Mouse (Mus musculus) ES-Bruce4 (cell line): ENCODE data around the gene Cacna2d2. TPM values are rescaled to one million over a fixed set of nuclear protein-coding genes. Genes with fewer than 3 reads are reported as not detected.

Source experiments
- H3K27ac ChIP-seq: 2 replicates; pipeline ENCODE4 v1.5.1; 2012; ENCODE audit warnings: low read length, inconsistent platforms; ENCODE audit not compliant: insufficient read depth
- H3K27me3 ChIP-seq: 2 replicates; pipeline ENCODE4 v1.6.1; 2012; ENCODE audit warnings: mild to moderate bottlenecking, low read length, inconsistent platforms; ENCODE audit not compliant: control insufficient read depth, poor library complexity, insufficient read depth, severe bottlenecking
- H3K36me3 ChIP-seq: 2 replicates; pipeline ENCODE4 v1.6.1; 2012; ENCODE audit warnings: inconsistent platforms, mild to moderate bottlenecking, low read length, moderate library complexity; ENCODE audit not compliant: control insufficient read depth, poor library complexity, insufficient read depth, severe bottlenecking
- H3K4me1 ChIP-seq: one replicate; pipeline ENCODE4 v1.8.1; 2011; ENCODE audit warnings: low read length; ENCODE audit not compliant: control insufficient read depth, insufficient read depth
- H3K4me3 ChIP-seq: 2 replicates; pipeline ENCODE4 v1.5.1; 2011; ENCODE audit warnings: low read depth, mild to moderate bottlenecking, low read length
- H3K9ac ChIP-seq: 2 replicates; pipeline ENCODE4 v1.6.1; 2012; ENCODE audit warnings: low read depth, mild to moderate bottlenecking, inconsistent platforms; ENCODE audit not compliant: poor library complexity, severe bottlenecking
- H3K9me3 ChIP-seq: replicated peaks from 2 replicates; pipeline ENCODE4 v1.6.1; 2012; ENCODE audit warnings: mild to moderate bottlenecking, low read length, inconsistent platforms; ENCODE audit not compliant: control insufficient read depth, poor library complexity, insufficient read depth, severe bottlenecking
- CTCF ChIP-seq: IDR thresholded peaks from one replicate; pipeline ENCODE4 v1.8.1; 2011; ENCODE audit warnings: low read depth, low read length
- EP300 ChIP-seq: IDR thresholded peaks from 2 replicates; pipeline ENCODE4 v1.6.1; 2011; ENCODE audit warnings: low read depth, low read length; ENCODE audit not compliant: insufficient read depth
- POLR2A ChIP-seq: IDR thresholded peaks from one replicate; pipeline ENCODE4 v1.8.1; 2011; ENCODE audit warnings: low read length; ENCODE audit not compliant: insufficient read depth
- polyA plus RNA-seq: library from polyadenylated mRNA; stranded (reverse); fragments of >200 nt; gene quantifications from 2 replicates; pipeline ENCODE4 v1.2.4, GENCODE M21; 2011; ENCODE audit warnings: low read depth; ENCODE audit not compliant: missing spikeins, insufficient read depth, insufficient read length

Cacna2d2 gene
- polyA plus RNA-seq, 1 experiment: 3.2 TPM

DNA sequence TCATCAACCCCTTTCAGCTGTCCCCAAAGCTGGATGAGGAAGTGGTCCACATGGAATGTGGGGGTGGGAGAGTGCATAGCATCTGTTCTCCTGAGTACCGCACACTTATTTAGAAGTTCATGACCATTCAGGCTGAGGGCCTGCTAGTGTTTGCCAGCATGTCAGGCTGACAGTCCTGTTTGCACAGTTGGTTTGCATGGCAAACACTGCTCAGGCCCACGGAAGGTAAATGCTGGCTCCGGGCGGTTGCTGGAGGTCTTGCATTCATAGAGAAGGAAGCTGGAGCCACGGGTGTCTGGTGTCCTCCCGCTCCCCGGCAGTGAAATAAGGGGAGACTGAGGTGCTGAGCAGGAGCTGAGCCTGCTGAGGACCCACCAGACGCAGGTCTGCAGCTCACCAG, 53.7 kb downstream of the Cacna2d2 start:
- Histone ChIP-seq H3K4me1 (no peaks in the 10 kb centered on the region), H3K4me3 (no peak overlapping the region), H3K27ac (no peak overlapping the region), H3K9me3 (no peaks in the 10 kb centered on the region), H3K36me3 (no peaks in the 10 kb centered on the region), H3K27me3 (no peaks in the 10 kb centered on the region), H3K9ac (no peak overlapping the region)
- TF ChIP-seq CTCF (no peak), EP300 (no peak), POLR2A (no peak)

- Histone ChIP-seq H3K9ac (no peak overlapping the region), H3K27me3 (no peaks in the 10 kb centered on the region), H3K4me1 (no peaks in the 10 kb centered on the region), H3K4me3 (no peak overlapping the region), H3K9me3 (no peaks in the 10 kb centered on the region), H3K27ac (no peak overlapping the region), H3K36me3 (no peaks in the 10 kb centered on the region)
- TF ChIP-seq EP300 (no peak), CTCF (no peak), POLR2A (no peak)
Measured at GRCm38 (mm10) chr9:107456667-107457066, 57.3 kb downstream of the Cacna2d2 start.

DNA sequence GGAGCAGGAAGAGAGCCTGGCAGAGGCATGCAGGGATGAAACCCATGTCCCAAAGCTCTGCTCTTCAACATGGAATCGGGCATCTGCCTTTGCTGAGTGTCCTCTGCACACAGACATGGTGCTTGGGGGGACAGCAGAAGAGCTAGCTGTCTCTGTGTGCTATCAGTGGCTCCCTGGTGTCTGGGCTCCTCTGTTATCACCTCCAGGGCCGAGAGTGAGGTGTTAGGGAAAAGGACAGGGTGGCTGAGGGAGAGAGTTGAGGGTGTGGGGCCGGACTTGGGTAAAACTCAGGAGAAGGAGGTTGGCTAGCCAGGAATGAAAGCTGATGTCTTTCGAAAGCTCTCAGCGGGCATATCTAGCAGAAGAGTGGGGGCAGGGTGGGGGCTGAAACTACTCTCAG, 63.5 kb downstream of the Cacna2d2 start:
- H3K27me3 ChIP-seq: no peaks in the 10 kb centered on the region

GRCm38 (mm10) chr9:107463509-107463908, 64.1 kb downstream of the Cacna2d2 start:
- Histone ChIP-seq H3K27ac (no peak overlapping the region), H3K4me1 (no peaks in the 10 kb centered on the region), H3K4me3 (no peak overlapping the region), H3K36me3 (no peaks in the 10 kb centered on the region), H3K9me3 (no peaks in the 10 kb centered on the region), H3K9ac (no peak overlapping the region), H3K27me3 (no peaks in the 10 kb centered on the region)
- TF ChIP-seq CTCF (peak; percentile 97), EP300 (0 out of 2 replicates have a peak, but pooled peaks have one; percentile 27), POLR2A (no peak)

More for the DNA sequence above, 63.5 kb downstream of the Cacna2d2 start:
- Histone ChIP-seq H3K27ac (no peak overlapping the region), H3K9ac (no peak overlapping the region), H3K4me3 (no peak overlapping the region), H3K9me3 (no peaks in the 10 kb centered on the region), H3K4me1 (no peaks in the 10 kb centered on the region), H3K36me3 (no peaks in the 10 kb centered on the region)
- TF ChIP-seq POLR2A (no peak), EP300 (no peak), CTCF (no peak)

GRCm38 (mm10) chr9:107464130-107464529, 64.7 kb downstream of the Cacna2d2 start:
- H3K4me1 ChIP-seq: no peaks in the 10 kb centered on the region
- no peaks in the 10 kb centered on the region for H3K27me3 ChIP-seq
- no peak overlapping the region for H3K27ac ChIP-seq
- no peak for TF ChIP-seq CTCF
- TF ChIP-seq POLR2A: no peak
- no peak for TF ChIP-seq EP300
- no peak overlapping the region for H3K4me3 ChIP-seq
- H3K9ac ChIP-seq: no peak overlapping the region
- H3K9me3 ChIP-seq: no peaks in the 10 kb centered on the region
- no peaks in the 10 kb centered on the region for H3K36me3 ChIP-seq

DNA sequence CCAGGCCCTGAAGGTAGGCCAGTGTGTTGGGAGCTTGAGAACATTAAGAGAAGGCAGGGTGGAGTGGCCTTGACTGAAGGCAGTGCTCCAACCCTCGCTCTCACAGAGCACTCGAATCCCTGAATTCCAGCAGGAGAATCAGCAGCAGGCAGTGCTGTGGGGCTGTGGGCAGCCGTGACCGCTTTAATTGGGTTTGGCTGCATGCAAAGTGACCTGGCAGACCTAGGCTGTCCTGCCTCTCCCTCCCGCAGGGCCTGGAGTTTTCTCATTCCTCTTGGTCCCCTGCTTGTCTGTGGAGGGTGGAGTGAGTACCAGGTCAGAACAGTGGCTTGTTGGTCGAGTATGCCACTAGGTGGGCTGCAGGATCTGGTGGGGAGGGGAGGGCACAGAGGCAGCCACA, 66.2 kb downstream of the Cacna2d2 start:
- Histone ChIP-seq H3K27ac (no peak overlapping the region), H3K27me3 (no peaks in the 10 kb centered on the region), H3K4me3 (no peak overlapping the region), H3K9me3 (no peaks in the 10 kb centered on the region), H3K36me3 (no peaks in the 10 kb centered on the region), H3K4me1 (no peaks in the 10 kb centered on the region), H3K9ac (no peak overlapping the region)
- no peak for TF ChIP-seq EP300
- no peak for TF ChIP-seq POLR2A
- TF ChIP-seq CTCF: no peak
